Mouse (Mus musculus) kidney, embryonic 16.5 days (tissue): ENCODE data around the gene Krt24. TPM values are rescaled to one million over a fixed set of nuclear protein-coding genes. Genes with fewer than 3 reads are reported as not detected.

Experiments used
- ATAC-seq: fragments of 200-750 bp; cut with Nextera tagmentation; 2 replicates; pipeline ENCODE4 v1.8.0; 2017; ENCODE audit warnings: moderate TSS enrichment; ENCODE audit not compliant: low FRiP score, low TSS enrichment
- H3K27ac ChIP-seq: fragments of 300-500 bp; sonication (generic); 2 replicates; pipeline ENCODE4 v1.5.1; 2014; ENCODE audit warnings: low read length
- H3K27me3 ChIP-seq: fragments of 300-500 bp; sonication (generic); 2 replicates; pipeline ENCODE4 v1.6.1; 2014; ENCODE audit warnings: low read length, control low read depth, mixed read lengths; ENCODE audit not compliant: insufficient read depth
- H3K36me3 ChIP-seq: fragments of 300-500 bp; sonication (generic); 2 replicates; pipeline ENCODE4 v1.6.1; 2014; ENCODE audit warnings: low read length, control low read depth, mixed read lengths; ENCODE audit not compliant: insufficient read depth
- H3K4me1 ChIP-seq: fragments of 300-500 bp; sonication (generic); 2 replicates; pipeline ENCODE4 v1.6.1; 2014; ENCODE audit warnings: low read length, control low read depth, mixed read lengths; ENCODE audit not compliant: insufficient read depth
- H3K4me2 ChIP-seq: fragments of 300-500 bp; sonication (generic); replicated peaks from 2 replicates; pipeline ENCODE4 v1.6.1; 2014; ENCODE audit warnings: low read depth, low read length
- H3K4me3 ChIP-seq: fragments of 300-500 bp; sonication (generic); 2 replicates; pipeline ENCODE4 v1.5.1; 2014; ENCODE audit warnings: mild to moderate bottlenecking, low read length
- H3K9ac ChIP-seq: fragments of 300-500 bp; sonication (generic); replicated peaks from 2 replicates; pipeline ENCODE4 v1.6.1; 2014; ENCODE audit warnings: low read length
- H3K9me3 ChIP-seq: fragments of 300-500 bp; sonication (generic); 2 replicates; pipeline ENCODE4 v1.6.1; 2016; ENCODE audit warnings: low read length, control low read depth
- WGBS: fragments of 180-500 bp; shearing (Covaris S2); extraction: QIAGEN DNeasy Blood & Tissue Kit; methylation state at CpG from one replicate; pipeline ENCODE4 v1.1.7; 2014; 5-methylcytosine and 5-hydroxymethylcytosine counted together
- polyA plus RNA-seq: library from polyadenylated mRNA; unstranded; fragments of >200 nt; fragmentation: Nextera tagmentation; extraction: Ambion mirVana; gene quantifications from 2 replicates; pipeline ENCODE4 v1.2.1, GENCODE M21; 2015

Krt24 gene
- polyA plus RNA-seq, 1 experiment from 2014 or later: not detected

DNA sequence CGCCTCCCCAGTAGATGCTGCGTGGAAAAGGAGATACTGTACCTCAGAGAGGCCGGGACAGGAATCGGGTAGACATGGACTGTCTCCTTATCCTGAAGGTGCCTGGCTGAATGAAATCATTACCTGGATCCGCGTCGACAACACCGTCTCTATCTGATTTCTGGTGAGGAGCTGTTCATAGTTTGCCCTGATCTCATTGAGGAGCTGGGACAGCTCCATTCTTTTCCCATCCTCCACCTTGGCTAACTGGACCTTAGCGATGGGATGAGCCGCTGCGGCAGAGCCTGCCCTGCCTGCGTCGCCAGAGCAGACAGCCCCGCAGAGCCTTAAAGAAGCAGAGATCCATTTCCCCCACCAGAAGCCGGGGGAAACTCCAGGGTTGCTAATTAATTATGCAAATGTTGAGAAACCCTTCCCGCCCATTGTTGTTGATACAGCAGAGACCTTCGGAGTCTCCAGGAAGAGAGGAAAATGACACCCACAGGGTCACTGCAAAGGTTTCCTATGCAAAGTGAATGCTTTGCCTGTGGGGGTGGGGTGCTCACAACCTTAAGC lies 41.2 kb downstream of the Krt24 start, which contains the start of gene Krt222:
Gene Krt222 (minus strand): TSS at position 266 of the 555 bp plus-strand sequence.
- Histone ChIP-seq H3K27me3 (no peaks in the 10 kb centered on the region), H3K27ac (no peak within 1 kb of the TSS), H3K36me3 (no peaks in the 10 kb centered on the region), H3K9ac (peak within 1 kb of the TSS; percentile 58), H3K9me3 (no peaks in the 10 kb centered on the region), H3K4me3 (peak within 1 kb of the TSS; percentile 40), H3K4me1 (peaks cover 8% of the 10 kb centered on the region; the same call in 1 of the 2 replicates), H3K4me2 (peak within 1 kb of the TSS; percentile 63)
- ATAC-seq: no peak
- 2% methylated on average over 17 of the region's 17 CpGs for WGBS

- Histone ChIP-seq H3K27ac (no peak overlapping the region), H3K4me3 (peak overlapping the region; percentile 40), H3K27me3 (no peaks in the 10 kb centered on the region), H3K9ac (peak overlapping the region; percentile 58), H3K9me3 (no peaks in the 10 kb centered on the region), H3K4me1 (peaks cover 8% of the 10 kb centered on the region; the same call in 1 of the 2 replicates), H3K36me3 (no peaks in the 10 kb centered on the region), H3K4me2 (peak overlapping the region; percentile 63)
- no peak for ATAC-seq
- WGBS: 37% methylated on average over 3 of the region's 3 CpGs
Observed at GRCm38 (mm10) chr11:99243200-99243819, 41.8 kb downstream of the Krt24 start.

- no peaks in the 10 kb centered on the region for H3K36me3 ChIP-seq
- no peak for ATAC-seq
- H3K27ac ChIP-seq: no peak overlapping the region
- H3K4me3 ChIP-seq: no peak overlapping the region
- H3K9me3 ChIP-seq: no peaks in the 10 kb centered on the region
- no peak overlapping the region for H3K4me2 ChIP-seq
- H3K27me3 ChIP-seq: no peaks in the 10 kb centered on the region
- H3K4me1 ChIP-seq: peaks cover 8% of the 10 kb centered on the region; the same call in 1 of the 2 replicates
- 78% methylated on average over 5 of the region's 5 CpGs for WGBS
- H3K9ac ChIP-seq: no peak overlapping the region
Observed at GRCm38 (mm10) chr11:99242056-99242455, 43.0 kb downstream of the Krt24 start.

- H3K9ac ChIP-seq: no peak overlapping the region
- H3K9me3 ChIP-seq: no peaks in the 10 kb centered on the region
- no peak for ATAC-seq
- no peaks in the 10 kb centered on the region for H3K27me3 ChIP-seq
- no peaks in the 10 kb centered on the region for H3K4me1 ChIP-seq
- H3K4me2 ChIP-seq: no peak overlapping the region
- H3K27ac ChIP-seq: no peak overlapping the region
- H3K36me3 ChIP-seq: no peaks in the 10 kb centered on the region
- H3K4me3 ChIP-seq: no peak overlapping the region
- 56% methylated on average over 14 of the region's 14 CpGs for WGBS
Observed at GRCm38 (mm10) chr11:99238468-99238867, 46.6 kb downstream of the Krt24 start.

DNA sequence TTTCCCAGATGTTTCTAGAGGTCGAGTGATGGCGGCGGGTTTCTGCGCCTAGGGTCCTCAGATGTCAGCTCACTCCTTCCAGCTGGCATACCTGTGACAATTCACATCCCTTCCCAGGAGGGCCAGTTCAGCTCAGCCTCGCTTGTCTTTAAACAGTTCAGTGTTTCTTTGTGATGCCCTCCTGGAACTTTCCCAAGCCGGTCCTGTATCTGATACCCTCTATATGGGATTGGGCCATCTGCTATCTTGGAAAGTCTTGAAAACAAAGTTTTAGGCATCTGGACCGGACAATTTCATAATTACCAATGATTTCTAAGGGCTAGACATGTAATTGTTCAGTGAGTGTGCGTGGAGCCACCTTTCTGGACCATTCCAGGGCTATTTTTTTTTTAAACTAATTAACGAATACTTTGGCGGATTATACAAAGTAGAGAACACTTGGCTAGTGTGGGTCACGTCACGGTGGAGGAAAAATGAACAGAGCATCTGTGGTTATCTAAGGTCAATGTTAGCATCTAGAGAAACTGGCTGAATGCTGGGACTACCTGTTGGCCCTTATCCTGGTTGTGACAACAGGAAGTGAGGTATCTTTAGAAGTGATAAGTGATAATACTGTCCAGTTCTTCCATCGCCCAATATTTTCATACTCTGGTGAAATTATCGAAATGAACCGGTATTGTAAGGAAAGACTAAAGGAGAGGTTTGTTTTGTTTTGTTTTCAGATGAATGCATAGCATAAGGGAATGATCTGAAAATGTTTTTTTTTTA lies 53.8 kb downstream of the Krt24 start:
- Histone ChIP-seq H3K4me2 (peak overlapping the region; percentile 75), H3K36me3 (peaks cover 12% of the 10 kb centered on the region), H3K4me3 (peak overlapping the region; percentile 93), H3K9ac (peak overlapping the region; percentile 97), H3K9me3 (no peaks in the 10 kb centered on the region), H3K27ac (peak overlapping the region; percentile 98), H3K27me3 (no peaks in the 10 kb centered on the region), H3K4me1 (peaks cover 18% of the 10 kb centered on the region)
- ATAC-seq: no peak
- WGBS: 26% methylated on average over 15 of the region's 15 CpGs

DNA sequence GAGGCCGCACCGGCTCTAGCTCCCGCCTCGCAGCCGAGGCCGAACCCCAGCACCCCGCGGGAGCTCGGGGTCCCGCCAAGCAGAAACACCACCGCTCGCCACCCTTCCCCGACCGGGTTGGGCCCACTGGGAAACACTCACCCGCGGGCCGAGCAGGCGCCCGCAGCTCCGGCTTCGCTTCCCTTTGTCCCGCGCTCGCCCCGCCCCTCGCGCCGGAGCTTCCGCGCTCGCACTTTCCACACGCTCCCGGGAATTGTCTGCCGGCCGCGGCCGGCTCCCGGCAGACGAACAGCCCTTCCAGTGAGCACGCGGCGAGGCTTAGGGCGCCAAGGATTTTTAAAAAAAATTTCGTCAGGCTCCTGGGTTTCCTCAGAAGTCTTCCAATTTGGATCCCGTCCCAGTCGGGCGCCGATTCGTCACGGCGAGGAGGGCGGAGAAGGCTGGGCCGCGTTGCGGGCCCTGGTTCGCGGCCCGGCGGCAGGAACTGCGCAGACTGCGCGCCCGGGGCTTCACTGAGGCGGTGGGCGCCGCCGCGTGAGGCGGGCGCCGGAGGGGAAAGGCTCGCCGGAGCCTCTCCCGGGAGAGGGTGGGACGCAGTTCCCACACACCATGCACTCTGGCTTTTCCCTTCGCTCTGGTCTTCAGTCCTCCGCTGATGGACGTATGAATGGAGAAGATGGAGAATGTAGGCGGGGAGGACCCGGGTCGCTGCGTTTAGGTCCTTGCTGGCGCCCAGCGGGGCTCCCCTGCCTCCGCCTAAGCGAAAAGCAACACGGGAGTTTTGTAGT lies 54.6 kb downstream of the Krt24 start, which contains the start of gene Smarce1:
Gene Smarce1 (minus strand): TSS at position 757 of the 788 bp plus-strand sequence.
- no peaks in the 10 kb centered on the region for H3K9me3 ChIP-seq
- ATAC-seq: peak; percentile 93
- H3K27me3 ChIP-seq: no peaks in the 10 kb centered on the region
- H3K27ac ChIP-seq: peak within 1 kb of the TSS; percentile 98
- peaks cover 17% of the 10 kb centered on the region for H3K36me3 ChIP-seq
- 0% methylated on average over 82 of the region's 87 CpGs for whole genome bisulfite sequencing
- peak within 1 kb of the TSS; percentile 79 for H3K4me2 ChIP-seq
- peak within 1 kb of the TSS; percentile 93 for H3K4me3 ChIP-seq
- H3K4me1 ChIP-seq: peaks cover 18% of the 10 kb centered on the region
- peak within 1 kb of the TSS; percentile 97 for H3K9ac ChIP-seq

Other genes with a start within 250 kb of the Krt24 start
- gene Igfbp4, start 244.0 kb downstream of the Krt24 start, polyA plus RNA-seq: 771 and 832 TPM in 2 replicates
- gene Tns4, start 196.0 kb downstream of the Krt24 start, polyA plus RNA-seq: 0.17 and 0.22 TPM in 2 replicates
- 0.19 and 0.41 TPM in 2 replicates for gene Ccr7, start 130.2 kb downstream of the Krt24 start, polyA plus RNA-seq
- 260 and 277 TPM in 2 replicates for gene Smarce1, start 54.2 kb downstream of the Krt24 start, polyA plus RNA-seq
- 0.26 and 0.31 TPM in 2 replicates for gene Krt222, start 41.2 kb downstream of the Krt24 start, polyA plus RNA-seq
- not detected in 2 replicates for gene Krt25, start 37.7 kb upstream of the Krt24 start, polyA plus RNA-seq
- gene Krt26, start 52.7 kb upstream of the Krt24 start, polyA plus RNA-seq: not detected in 2 replicates
- gene Krt27, start 65.8 kb upstream of the Krt24 start, polyA plus RNA-seq: not detected in 2 replicates
- gene Krt28, start 89.6 kb upstream of the Krt24 start, polyA plus RNA-seq: 0.12 and 0.35 TPM in 2 replicates
- 18.4 and 20.7 TPM in 2 replicates for gene Krt10, start 104.1 kb upstream of the Krt24 start, polyA plus RNA-seq
- gene Krt12, start 137.0 kb upstream of the Krt24 start, polyA plus RNA-seq: 0.09 TPM in 2 replicates
- gene Krt20, start 152.9 kb upstream of the Krt24 start, polyA plus RNA-seq: 1.5 and 1.8 TPM in 2 replicates
- gene Krt23, start 207.9 kb upstream of the Krt24 start, polyA plus RNA-seq: 22.2 and 22.3 TPM in 2 replicates
- 0.21 and 0.60 TPM in 2 replicates for gene Krt39, start 236.1 kb upstream of the Krt24 start, polyA plus RNA-seq